Mouse (Mus musculus) lung, adult 10 weeks (tissue): Measurements from ENCODE around the gene Mettl17. TPM values are rescaled to one million over a fixed set of nuclear protein-coding genes. Genes with fewer than 3 reads are reported as not detected.

Experiments
- polyA plus RNA-seq: library from polyadenylated mRNA; stranded (reverse); fragments of 350-450 nt; fragmentation: Illumina TruSeq; extraction: RNeasy Lipid Tissue Mini Kit (QIAGEN cat#74804); gene quantifications from one replicate; pipeline ENCODE4 v1.2.3, GENCODE M21; 2014; ENCODE audit warnings: low read depth, low replicate concordance; ENCODE audit not compliant: insufficient read depth

Gene Mettl17
- polyA plus RNA-seq, result 14.0 TPM

GRCm38 (mm10) chr14:51884598-51885331 lies at the start of gene Mettl17:
Gene Mettl17, plus strand, starts transcription at chr14:51884842.

GRCm38 (mm10) chr14:51853399-51853798 lies 31.2 kb upstream of the Mettl17 start, which contains the start of gene Ear6:
Gene Ear6, plus strand, starts transcription at chr14:51853699.

GRCm38 (mm10) chr14:51892191-51892939 lies 7.7 kb downstream of the Mettl17 start, which contains the start of gene Slc39a2:
Gene Slc39a2, plus strand, starts transcription at chr14:51892889.

GRCm38 (mm10) chr14:51913960-51914762 lies 29.5 kb downstream of the Mettl17 start, which contains the start of gene Ndrg2:
Gene Ndrg2, minus strand, starts transcription at chr14:51914158.

GRCm38 (mm10) chr14:51918125-51918524 lies 33.5 kb downstream of the Mettl17 start, which contains the start of gene Tppp2:
Gene Tppp2, plus strand, starts transcription at chr14:51918425.

GRCm38 (mm10) chr14:51922571-51922865 lies 37.9 kb downstream of the Mettl17 start, which contains the start of gene Rnase13:
Gene Rnase13, minus strand, starts transcription at chr14:51922773.

Other genes with a start within 250 kb of the Mettl17 start
- not detected for gene Gm4181, start 249.2 kb upstream of the Mettl17 start, polyA plus RNA-seq
- gene Gm17079, start 189.4 kb upstream of the Mettl17 start, polyA plus RNA-seq, result not detected
- gene Gm5800, start 167.7 kb upstream of the Mettl17 start, polyA plus RNA-seq, result not detected
- gene Ang4, start 111.3 kb upstream of the Mettl17 start, polyA plus RNA-seq, result not detected
- gene AY358078, start 84.8 kb upstream of the Mettl17 start, polyA plus RNA-seq, result not detected
- 0.64 TPM for gene Ear6, start 31.1 kb upstream of the Mettl17 start, polyA plus RNA-seq
- gene Slc39a2, start 8.0 kb downstream of the Mettl17 start, polyA plus RNA-seq, result 1.9 TPM
- 80.7 TPM for gene Ndrg2, start 29.3 kb downstream of the Mettl17 start, polyA plus RNA-seq
- not detected for gene Tppp2, start 33.6 kb downstream of the Mettl17 start, polyA plus RNA-seq
- gene Rnase13, start 37.9 kb downstream of the Mettl17 start, polyA plus RNA-seq, result not detected
- gene Arhgef40, start 99.9 kb downstream of the Mettl17 start, polyA plus RNA-seq, result 27.4 TPM
- 0.62 TPM for gene Tmem253, start 130.8 kb downstream of the Mettl17 start, polyA plus RNA-seq
- gene Zfp219, start 135.9 kb downstream of the Mettl17 start, polyA plus RNA-seq, result 23.2 TPM
- gene Olfr221, start 157.6 kb downstream of the Mettl17 start, polyA plus RNA-seq, result not detected
- 154 TPM for gene Hnrnpc, start 219.2 kb downstream of the Mettl17 start, polyA plus RNA-seq
- gene Rpgrip1, start 225.9 kb downstream of the Mettl17 start, polyA plus RNA-seq, result 2.1 TPM